Mouse (Mus musculus): Measurements from ENCODE around the gene Troap. TPM values are rescaled to one million over a fixed set of nuclear protein-coding genes. Genes with fewer than 3 reads are reported as not detected.

Troap gene
- polyA plus RNA-seq, 1 experiment from 2014 or later: 11.0 TPM

- H3K36me3 ChIP-seq (ENCODE audit: control insufficient read depth, insufficient read depth, low read length): 0 out of 2 replicates have a peak, but pooled peaks cover 3% of the 10 kb centered on the region
- peak overlapping the region; percentile 72 for H3K9ac ChIP-seq (ENCODE audit: low read length)
- H3K4me1 ChIP-seq (ENCODE audit: control insufficient read depth, insufficient read depth, low read length): peaks cover 21% of the 10 kb centered on the region
- peak overlapping the region; percentile 55 for H3K4me3 ChIP-seq (ENCODE audit: low read depth, low read length)
- ATAC-seq (peak; percentile 33), DNase-seq (ENCODE audit: low spot score) (peak; percentile 58)
- peak overlapping the region; percentile 94 for H3K27ac ChIP-seq (ENCODE audit: low read depth, low read length)
- no peaks in the 10 kb centered on the region for H3K9me3 ChIP-seq (replicated peaks; ENCODE audit: control insufficient read depth, low read length)
- H3K4me2 ChIP-seq (ENCODE audit: low read length): peak overlapping the region; percentile 73
- no peaks in the 10 kb centered on the region for H3K27me3 ChIP-seq (replicated peaks; ENCODE audit: control insufficient read depth, insufficient read depth, low read length)
- WGBS: 0% methylated on average over 34 of the region's 35 CpGs
Measured at GRCm38 (mm10) chr15:99126816-99127365, 52.5 kb downstream of the Troap start.

- DNase-seq (ENCODE audit: low spot score) (no peak), ATAC-seq (no peak)
- H3K4me3 ChIP-seq (ENCODE audit: low read depth, low read length): peak overlapping the region; percentile 55
- 0 out of 2 replicates have a peak, but pooled peaks cover 3% of the 10 kb centered on the region for H3K36me3 ChIP-seq (ENCODE audit: control insufficient read depth, insufficient read depth, low read length)
- H3K4me1 ChIP-seq (ENCODE audit: control insufficient read depth, insufficient read depth, low read length): peaks cover 21% of the 10 kb centered on the region
- peak overlapping the region; percentile 72 for H3K9ac ChIP-seq (ENCODE audit: low read length)
- peak overlapping the region; percentile 73 for H3K4me2 ChIP-seq (ENCODE audit: low read length)
- no peaks in the 10 kb centered on the region for H3K9me3 ChIP-seq (replicated peaks; ENCODE audit: control insufficient read depth, low read length)
- no peaks in the 10 kb centered on the region for H3K27me3 ChIP-seq (replicated peaks; ENCODE audit: control insufficient read depth, insufficient read depth, low read length)
- 60% methylated on average over 6 of the region's 6 CpGs for WGBS
- no peak overlapping the region for H3K27ac ChIP-seq (ENCODE audit: low read depth, low read length)
Measured at GRCm38 (mm10) chr15:99127851-99128522, 53.6 kb downstream of the Troap start.

- Histone ChIP-seq H3K9ac (ENCODE audit: low read length) (0 out of 2 replicates have a peak overlapping the region, but pooled peaks have one; percentile 13), H3K27ac (ENCODE audit: low read depth, low read length) (no peak overlapping the region), H3K27me3 (replicated peaks; ENCODE audit: control insufficient read depth, insufficient read depth, low read length) (no peaks in the 10 kb centered on the region), H3K4me3 (ENCODE audit: low read depth, low read length) (no peak overlapping the region), H3K4me1 (ENCODE audit: control insufficient read depth, insufficient read depth, low read length) (peaks cover 21% of the 10 kb centered on the region), H3K36me3 (ENCODE audit: control insufficient read depth, insufficient read depth, low read length) (0 out of 2 replicates have a peak, but pooled peaks cover 3% of the 10 kb centered on the region), H3K4me2 (ENCODE audit: low read length) (peak overlapping the region; percentile 7; the same call in 1 of the 2 replicates), H3K9me3 (replicated peaks; ENCODE audit: control insufficient read depth, low read length) (no peaks in the 10 kb centered on the region)
- no peak for DNase-seq (ENCODE audit: low spot score)
- ATAC-seq: no peak
- WGBS: 28% methylated on average over 11 of the region's 11 CpGs
Measured at GRCm38 (mm10) chr15:99129441-99129840, 55.1 kb downstream of the Troap start.

GRCm38 (mm10) chr15:99129956-99130910, 55.9 kb downstream of the Troap start:
- H3K27ac ChIP-seq (ENCODE audit: low read depth, low read length): no peak overlapping the region
- H3K36me3 ChIP-seq (ENCODE audit: control insufficient read depth, insufficient read depth, low read length): 0 out of 2 replicates have a peak, but pooled peaks cover 3% of the 10 kb centered on the region
- H3K27me3 ChIP-seq (replicated peaks; ENCODE audit: control insufficient read depth, insufficient read depth, low read length): no peaks in the 10 kb centered on the region
- peaks cover 21% of the 10 kb centered on the region for H3K4me1 ChIP-seq (ENCODE audit: control insufficient read depth, insufficient read depth, low read length)
- no peak for ATAC-seq
- peak overlapping the region; percentile 7; the same call in 1 of the 2 replicates for H3K4me2 ChIP-seq (ENCODE audit: low read length)
- no peaks in the 10 kb centered on the region for H3K9me3 ChIP-seq (replicated peaks; ENCODE audit: control insufficient read depth, low read length)
- DNase-seq (ENCODE audit: low spot score): peak; percentile 25
- 57% methylated on average over 22 of the region's 22 CpGs for WGBS
- no peak overlapping the region for H3K4me3 ChIP-seq (ENCODE audit: low read depth, low read length)
- 0 out of 2 replicates have a peak overlapping the region, but pooled peaks have one; percentile 13 for H3K9ac ChIP-seq (ENCODE audit: low read length)

Small RNA genes lying within 50 kb of the gene (microRNA-seq; reads per million reads assigned to microRNA genes)
- gene Mir6960: 1.7 reads per million, percentile 7 among the genes with 10 or more reads in this experiment

Other genes starting within 250 kb of the Troap start
- 82.1 and 87.3 TPM in 2 replicates for gene Prkag1, start 243.1 kb upstream of the Troap start, polyA plus RNA-seq (2014; fragmentation: Nextera tagmentation; extraction: Ambion mirVana)
- gene Kmt2d, start 203.4 kb upstream of the Troap start, polyA plus RNA-seq (2014; fragmentation: Nextera tagmentation; extraction: Ambion mirVana): 8.0 and 12.2 TPM in 2 replicates
- gene Rhebl1, start 180.0 kb upstream of the Troap start, polyA plus RNA-seq (2014; fragmentation: Nextera tagmentation; extraction: Ambion mirVana): 30.3 and 33.5 TPM in 2 replicates
- gene Dhh, start 176.0 kb upstream of the Troap start, polyA plus RNA-seq (2014; fragmentation: Nextera tagmentation; extraction: Ambion mirVana): 0.18 and 0.36 TPM in 2 replicates
- 10.9 TPM in 2 replicates for gene Lmbr1l, start 156.3 kb upstream of the Troap start, polyA plus RNA-seq (2014; fragmentation: Nextera tagmentation; extraction: Ambion mirVana)
- gene Tuba1b, start 140.0 kb upstream of the Troap start, polyA plus RNA-seq (2014; fragmentation: Nextera tagmentation; extraction: Ambion mirVana): 1,499 and 1,719 TPM in 2 replicates
- gene Gm49450, start 121.0 kb upstream of the Troap start, polyA plus RNA-seq (2014; fragmentation: Nextera tagmentation; extraction: Ambion mirVana): not detected in 2 replicates
- gene Tuba1a, start 120.9 kb upstream of the Troap start, polyA plus RNA-seq (2014; fragmentation: Nextera tagmentation; extraction: Ambion mirVana): 18,182 and 18,289 TPM in 2 replicates
- gene Tuba1c, start 44.7 kb upstream of the Troap start, polyA plus RNA-seq (2014; fragmentation: Nextera tagmentation; extraction: Ambion mirVana): 56.7 and 93.1 TPM in 2 replicates
- 0.84 and 1.0 TPM in 2 replicates for gene Prph, start 19.4 kb upstream of the Troap start, polyA plus RNA-seq (2014; fragmentation: Nextera tagmentation; extraction: Ambion mirVana)
- not detected in 2 replicates for gene C1ql4, start 13.2 kb downstream of the Troap start, polyA plus RNA-seq (2014; fragmentation: Nextera tagmentation; extraction: Ambion mirVana)
- gene Dnajc22, start 18.6 kb downstream of the Troap start, polyA plus RNA-seq (2014; fragmentation: Nextera tagmentation; extraction: Ambion mirVana): 0.14 and 0.36 TPM in 2 replicates
- gene Spats2, start 51.3 kb downstream of the Troap start, polyA plus RNA-seq (2014; fragmentation: Nextera tagmentation; extraction: Ambion mirVana): 38.6 and 39.0 TPM in 2 replicates
- gene Kcnh3, start 150.3 kb downstream of the Troap start, polyA plus RNA-seq (2014; fragmentation: Nextera tagmentation; extraction: Ambion mirVana): 3.3 and 3.6 TPM in 2 replicates
- gene Mcrs1, start 177.4 kb downstream of the Troap start, polyA plus RNA-seq (2014; fragmentation: Nextera tagmentation; extraction: Ambion mirVana): 241 and 247 TPM in 2 replicates
- 57.2 and 81.8 TPM in 2 replicates for gene Prpf40b, start 220.5 kb downstream of the Troap start, polyA plus RNA-seq (2014; fragmentation: Nextera tagmentation; extraction: Ambion mirVana)
- 0.11 and 0.52 TPM in 2 replicates for gene Fam186b, start 221.3 kb downstream of the Troap start, polyA plus RNA-seq (2014; fragmentation: Nextera tagmentation; extraction: Ambion mirVana)